Mouse (Mus musculus) bone marrow macrophage, adult 2 months (primary cell): ENCODE results near the gene Cplx2.

Experiments
- CTCF ChIP-seq: IDR thresholded peaks from 2 replicates; pipeline ENCODE4 v1.5.1; 2012; ENCODE audit warnings: low read depth, mild to moderate bottlenecking, low read length, moderate library complexity
- POLR2A ChIP-seq: IDR thresholded peaks from 2 replicates; pipeline ENCODE4 v1.6.1; 2012; ENCODE audit warnings: mild to moderate bottlenecking, low read depth, low read length, borderline replicate concordance

- TF ChIP-seq CTCF (no peak), POLR2A (no peak)
Measured at GRCm38 (mm10) chr13:54331825-54332675, 39.1 kb upstream of the Cplx2 start.
